Mouse (Mus musculus): ENCODE data around the gene Ip6k3.

GRCm38 (mm10) chr17:27131240-27131665, 36.3 kb downstream of the Ip6k3 start:
- no peak for TF ChIP-seq CTCF (IDR thresholded peaks at IDR 0.05; ENCODE audit: low read depth, low read length)
- TF ChIP-seq GATA2 (IDR thresholded peaks at IDR 0.05; ENCODE audit: borderline replicate concordance, low read depth, low read length) = no peak
- no peak for TF ChIP-seq TAL1 (conservative IDR thresholded peaks at IDR 0.05; ENCODE audit: low read depth, low read length)
- TF ChIP-seq POLR2AphosphoS5 (IDR thresholded peaks at IDR 0.05; ENCODE audit: insufficient replicate concordance, low read depth, low read length) = no peak
- TF ChIP-seq GATA1 (IDR thresholded peaks at IDR 0.05; ENCODE audit: borderline replicate concordance, low read length) = no peak
